Mouse (Mus musculus): ENCODE data around the gene Lrrc8b. TPM values are rescaled to one million over a fixed set of nuclear protein-coding genes. Genes with fewer than 3 reads are reported as not detected.

Lrrc8b gene
- polyA plus RNA-seq, 1 experiment, result 14.0 TPM

GRCm38 (mm10) chr5:105464671-105465070, 49.1 kb downstream of the Lrrc8b start:
- 0 out of 2 replicates have a peak, but pooled peaks cover 3% of the 10 kb centered on the region for H3K9me3 ChIP-seq (replicated peaks; ENCODE audit: control insufficient read depth, insufficient read depth, low read length, poor library complexity, severe bottlenecking)
- H3K27ac ChIP-seq (ENCODE audit: insufficient read depth, low read length), result no peak overlapping the region
- H3K27me3 ChIP-seq (ENCODE audit: control insufficient read depth, insufficient read depth, low read length, poor library complexity, severe bottlenecking), result no peaks in the 10 kb centered on the region
- H3K36me3 ChIP-seq (ENCODE audit: control insufficient read depth, insufficient read depth, low read length, poor library complexity, severe bottlenecking), result no peaks in the 10 kb centered on the region
- no peak overlapping the region for H3K4me3 ChIP-seq (ENCODE audit: low read depth, low read length)
- no peak for TF ChIP-seq POLR2A (IDR thresholded peaks at IDR 0.05; ENCODE audit: insufficient read depth, low read length)
- no peak for TF ChIP-seq CTCF (IDR thresholded peaks at IDR 0.05; ENCODE audit: low read depth, low read length)
- TF ChIP-seq EP300 (IDR thresholded peaks at IDR 0.05; ENCODE audit: insufficient read depth, low read depth, low read length), result no peak
- no peak overlapping the region for H3K9ac ChIP-seq (ENCODE audit: low read depth, poor library complexity, severe bottlenecking)
- H3K4me1 ChIP-seq (ENCODE audit: control insufficient read depth, insufficient read depth, low read length), result no peaks in the 10 kb centered on the region

GRCm38 (mm10) chr5:105465550-105465949, 50.0 kb downstream of the Lrrc8b start:
- no peak overlapping the region for H3K27ac ChIP-seq (ENCODE audit: insufficient read depth, low read length)
- H3K27me3 ChIP-seq (ENCODE audit: control insufficient read depth, insufficient read depth, low read length, poor library complexity, severe bottlenecking), result no peaks in the 10 kb centered on the region
- H3K4me3 ChIP-seq (ENCODE audit: low read depth, low read length), result no peak overlapping the region
- H3K36me3 ChIP-seq (ENCODE audit: control insufficient read depth, insufficient read depth, low read length, poor library complexity, severe bottlenecking), result no peaks in the 10 kb centered on the region
- H3K9ac ChIP-seq (ENCODE audit: low read depth, poor library complexity, severe bottlenecking), result no peak overlapping the region
- H3K4me1 ChIP-seq (ENCODE audit: control insufficient read depth, insufficient read depth, low read length), result no peaks in the 10 kb centered on the region
- 0 out of 2 replicates have a peak, but pooled peaks cover 3% of the 10 kb centered on the region for H3K9me3 ChIP-seq (replicated peaks; ENCODE audit: control insufficient read depth, insufficient read depth, low read length, poor library complexity, severe bottlenecking)
- TF ChIP-seq POLR2A (IDR thresholded peaks at IDR 0.05; ENCODE audit: insufficient read depth, low read length) (no peak), CTCF (IDR thresholded peaks at IDR 0.05; ENCODE audit: low read depth, low read length) (no peak), EP300 (IDR thresholded peaks at IDR 0.05; ENCODE audit: insufficient read depth, low read depth, low read length) (no peak)

- no peaks in the 10 kb centered on the region for H3K27me3 ChIP-seq (ENCODE audit: control insufficient read depth, insufficient read depth, low read length, poor library complexity, severe bottlenecking)
- no peak overlapping the region for H3K27ac ChIP-seq (ENCODE audit: insufficient read depth, low read length)
- H3K4me1 ChIP-seq (ENCODE audit: control insufficient read depth, insufficient read depth, low read length), result no peaks in the 10 kb centered on the region
- H3K36me3 ChIP-seq (ENCODE audit: control insufficient read depth, insufficient read depth, low read length, poor library complexity, severe bottlenecking), result no peaks in the 10 kb centered on the region
- no peak overlapping the region for H3K9ac ChIP-seq (ENCODE audit: low read depth, poor library complexity, severe bottlenecking)
- no peak overlapping the region for H3K4me3 ChIP-seq (ENCODE audit: low read depth, low read length)
- H3K9me3 ChIP-seq (replicated peaks; ENCODE audit: control insufficient read depth, insufficient read depth, low read length, poor library complexity, severe bottlenecking), result 0 out of 2 replicates have a peak, but pooled peaks cover 3% of the 10 kb centered on the region
- TF ChIP-seq EP300 (IDR thresholded peaks at IDR 0.05; ENCODE audit: insufficient read depth, low read depth, low read length) (no peak), CTCF (IDR thresholded peaks at IDR 0.05; ENCODE audit: low read depth, low read length) (no peak), POLR2A (IDR thresholded peaks at IDR 0.05; ENCODE audit: insufficient read depth, low read length) (no peak)
Observed at GRCm38 (mm10) chr5:105466471-105466902, 50.9 kb downstream of the Lrrc8b start.

GRCm38 (mm10) chr5:105467271-105467670, 51.7 kb downstream of the Lrrc8b start:
- Histone ChIP-seq H3K9me3 (replicated peaks; ENCODE audit: control insufficient read depth, insufficient read depth, low read length, poor library complexity, severe bottlenecking) (no peaks in the 10 kb centered on the region), H3K9ac (ENCODE audit: low read depth, poor library complexity, severe bottlenecking) (no peak overlapping the region)

GRCm38 (mm10) chr5:105472983-105473705, 57.6 kb downstream of the Lrrc8b start:
- Histone ChIP-seq H3K4me1 (ENCODE audit: control insufficient read depth, insufficient read depth, low read length) (no peaks in the 10 kb centered on the region), H3K4me3 (ENCODE audit: low read depth, low read length) (no peak overlapping the region), H3K9me3 (replicated peaks; ENCODE audit: control insufficient read depth, insufficient read depth, low read length, poor library complexity, severe bottlenecking) (no peaks in the 10 kb centered on the region), H3K36me3 (ENCODE audit: control insufficient read depth, insufficient read depth, low read length, poor library complexity, severe bottlenecking) (no peaks in the 10 kb centered on the region), H3K27ac (ENCODE audit: insufficient read depth, low read length) (no peak overlapping the region), H3K9ac (ENCODE audit: low read depth, poor library complexity, severe bottlenecking) (no peak overlapping the region), H3K27me3 (ENCODE audit: control insufficient read depth, insufficient read depth, low read length, poor library complexity, severe bottlenecking) (no peaks in the 10 kb centered on the region)
- TF ChIP-seq CTCF (IDR thresholded peaks at IDR 0.05; ENCODE audit: low read depth, low read length) (no peak), POLR2A (IDR thresholded peaks at IDR 0.05; ENCODE audit: insufficient read depth, low read length) (no peak), EP300 (IDR thresholded peaks at IDR 0.05; ENCODE audit: insufficient read depth, low read depth, low read length) (no peak)

More at GRCm38 (mm10) chr5:105467271-105467670, 51.7 kb downstream of the Lrrc8b start:
- Histone ChIP-seq H3K4me3 (ENCODE audit: low read depth, low read length) (no peak overlapping the region), H3K4me1 (ENCODE audit: control insufficient read depth, insufficient read depth, low read length) (no peaks in the 10 kb centered on the region), H3K27me3 (ENCODE audit: control insufficient read depth, insufficient read depth, low read length, poor library complexity, severe bottlenecking) (no peaks in the 10 kb centered on the region), H3K36me3 (ENCODE audit: control insufficient read depth, insufficient read depth, low read length, poor library complexity, severe bottlenecking) (no peaks in the 10 kb centered on the region), H3K27ac (ENCODE audit: insufficient read depth, low read length) (no peak overlapping the region)
- TF ChIP-seq POLR2A (IDR thresholded peaks at IDR 0.05; ENCODE audit: insufficient read depth, low read length) (no peak), EP300 (IDR thresholded peaks at IDR 0.05; ENCODE audit: insufficient read depth, low read depth, low read length) (no peak), CTCF (IDR thresholded peaks at IDR 0.05; ENCODE audit: low read depth, low read length) (no peak)

- H3K27ac ChIP-seq (ENCODE audit: insufficient read depth, low read length), result no peak overlapping the region
- H3K27me3 ChIP-seq (ENCODE audit: control insufficient read depth, insufficient read depth, low read length, poor library complexity, severe bottlenecking), result no peaks in the 10 kb centered on the region
- no peaks in the 10 kb centered on the region for H3K4me1 ChIP-seq (ENCODE audit: control insufficient read depth, insufficient read depth, low read length)
- no peak for TF ChIP-seq CTCF (IDR thresholded peaks at IDR 0.05; ENCODE audit: low read depth, low read length)
- no peak for TF ChIP-seq EP300 (IDR thresholded peaks at IDR 0.05; ENCODE audit: insufficient read depth, low read depth, low read length)
- no peak for TF ChIP-seq POLR2A (IDR thresholded peaks at IDR 0.05; ENCODE audit: insufficient read depth, low read length)
- no peak overlapping the region for H3K4me3 ChIP-seq (ENCODE audit: low read depth, low read length)
- H3K36me3 ChIP-seq (ENCODE audit: control insufficient read depth, insufficient read depth, low read length, poor library complexity, severe bottlenecking), result no peaks in the 10 kb centered on the region
- no peak overlapping the region for H3K9ac ChIP-seq (ENCODE audit: low read depth, poor library complexity, severe bottlenecking)
- no peaks in the 10 kb centered on the region for H3K9me3 ChIP-seq (replicated peaks; ENCODE audit: control insufficient read depth, insufficient read depth, low read length, poor library complexity, severe bottlenecking)
Observed at GRCm38 (mm10) chr5:105477527-105477926, 62.0 kb downstream of the Lrrc8b start.
